Mouse (Mus musculus) spleen, adult 2 months (tissue): ENCODE results near the gene Nek8. TPM values are rescaled to one million over a fixed set of nuclear protein-coding genes. Genes with fewer than 3 reads are reported as not detected.

Experiments used
- DNase-seq, 2 experiments: peaks; one replicate each; pipeline versions ENCODE4 v3.0.0 to v3.0.0-alpha.2; 2012 to 2021; ENCODE audit warnings: low spot score in 2 of 2, low read depth in 1 of 2
- H3K27ac ChIP-seq: fragments of 200-500 bp; 2 replicates; pipeline ENCODE4 v1.5.1; 2012; ENCODE audit warnings: low read length, inconsistent platforms; ENCODE audit not compliant: insufficient read depth
- H3K27me3 ChIP-seq: fragments of 200-500 bp; 2 replicates; pipeline ENCODE4 v1.6.1; 2012; ENCODE audit warnings: mild to moderate bottlenecking, moderate library complexity, low read length, inconsistent platforms; ENCODE audit not compliant: control insufficient read depth, insufficient read depth
- H3K36me3 ChIP-seq: fragments of 200-500 bp; 2 replicates; pipeline ENCODE4 v1.6.1; 2012; ENCODE audit warnings: mild to moderate bottlenecking, low read length, inconsistent platforms; ENCODE audit not compliant: control insufficient read depth, insufficient read depth
- H3K4me1 ChIP-seq: fragments of 200-500 bp; 2 replicates; pipeline ENCODE4 v1.6.1; 2011; ENCODE audit warnings: inconsistent platforms; ENCODE audit not compliant: control insufficient read depth, insufficient read depth, insufficient read length
- H3K4me3 ChIP-seq: fragments of 200-500 bp; 2 replicates; pipeline ENCODE4 v1.5.1; 2011; ENCODE audit warnings: mild to moderate bottlenecking, inconsistent platforms; ENCODE audit not compliant: insufficient read depth, insufficient read length; ENCODE audit errors: extremely low read depth
- CTCF ChIP-seq: fragments of 200-500 bp; IDR thresholded peaks from 2 replicates; pipeline ENCODE4 v1.5.1; 2011; ENCODE audit warnings: mild to moderate bottlenecking, inconsistent platforms; ENCODE audit not compliant: insufficient read depth, insufficient read length, insufficient replicate concordance; ENCODE audit errors: extremely low read depth
- POLR2A ChIP-seq: fragments of 200-500 bp; IDR thresholded peaks from 2 replicates; pipeline ENCODE4 v1.6.1; 2011; ENCODE audit warnings: low read depth, low read length, inconsistent platforms
- WGBS: fragments of 180-500 bp; shearing (Covaris S2); methylation state at CpG from one replicate; pipeline ENCODE4 v1.1.7; 2018; 5-methylcytosine and 5-hydroxymethylcytosine counted together
- polyA plus RNA-seq: library from polyadenylated mRNA; depleted of rRNA; stranded (reverse); fragments of >200 nt; gene quantifications from 2 replicates; pipeline ENCODE4 v1.2.3, GENCODE M21; 2012; rRNA removed

The Nek8 gene
- polyA plus RNA-seq, 1 experiment: 17.6 TPM

DNA sequence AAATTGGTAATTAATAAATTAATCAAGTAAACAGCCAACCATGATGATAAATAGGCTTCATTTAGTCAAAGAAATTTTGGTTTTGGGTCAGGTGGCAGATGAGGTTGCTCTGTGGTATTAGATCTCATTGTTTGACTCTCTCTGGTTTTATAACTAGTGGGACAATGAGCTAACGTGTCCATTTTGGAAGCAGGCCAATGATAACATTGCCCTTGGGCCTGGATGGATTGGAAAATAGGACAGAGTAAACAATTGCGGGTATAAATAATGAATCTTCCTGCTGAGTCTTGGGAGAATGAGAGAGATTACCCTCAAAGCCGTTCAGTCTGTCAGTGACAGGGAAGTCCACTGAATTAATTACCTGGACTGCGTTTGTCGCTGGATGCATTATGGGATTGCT, 55.3 kb downstream of the Nek8 start:
- WGBS: 92% methylated on average over 5 of the region's 5 CpGs
- H3K27ac ChIP-seq: no peak overlapping the region
- H3K4me1 ChIP-seq: peaks cover 8% of the 10 kb centered on the region
- no peaks in the 10 kb centered on the region for H3K36me3 ChIP-seq
- H3K4me3 ChIP-seq: no peak overlapping the region
- H3K27me3 ChIP-seq: no peaks in the 10 kb centered on the region
- DNase-seq: no peak
- TF ChIP-seq POLR2A (no peak), CTCF (no peak)

DNA sequence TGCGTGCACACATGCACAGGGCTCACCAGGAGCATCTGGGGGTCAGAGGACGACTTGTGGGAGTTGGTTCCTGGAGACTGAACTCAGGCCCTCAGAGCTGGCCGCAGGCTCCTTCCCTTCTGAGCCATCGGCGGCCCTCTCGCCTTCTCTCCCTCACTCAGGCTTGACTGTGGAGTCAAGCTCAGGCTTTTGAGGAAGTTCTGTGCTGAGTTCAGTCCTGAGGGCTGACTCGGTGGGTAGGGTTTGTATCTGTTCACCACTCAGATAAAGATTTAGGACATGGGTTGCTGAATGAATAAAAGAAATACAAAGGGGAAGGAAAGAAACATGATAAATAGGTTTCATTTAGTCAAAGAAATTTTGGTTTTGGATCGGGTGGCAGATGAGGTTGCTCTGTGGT, 56.6 kb downstream of the Nek8 start:
- Histone ChIP-seq H3K36me3 (no peaks in the 10 kb centered on the region), H3K27ac (no peak overlapping the region), H3K4me1 (peaks cover 6% of the 10 kb centered on the region), H3K4me3 (no peak overlapping the region), H3K27me3 (no peaks in the 10 kb centered on the region)
- WGBS: 32% methylated on average over 8 of the region's 8 CpGs
- no peak for DNase-seq
- TF ChIP-seq POLR2A (no peak), CTCF (no peak)

DNA sequence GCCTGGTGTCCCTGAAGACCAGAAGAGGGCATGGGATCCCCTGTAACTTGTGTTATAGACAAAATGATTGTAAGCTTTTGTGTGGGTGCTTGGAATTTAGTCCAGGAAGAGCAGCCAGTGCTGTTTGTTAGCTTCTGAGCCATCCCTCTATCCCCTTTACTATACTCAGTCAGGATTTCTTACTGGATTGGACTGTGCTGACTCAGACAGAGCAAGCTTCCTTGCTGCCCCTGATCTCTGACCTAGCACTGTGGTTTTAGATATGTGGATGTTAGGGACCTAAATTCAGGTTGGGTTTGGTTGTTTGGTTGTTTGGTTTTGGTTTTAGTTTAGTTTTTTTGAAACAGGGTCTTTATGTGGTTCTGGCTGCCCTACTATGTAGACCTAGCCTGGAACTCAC, 58.0 kb downstream of the Nek8 start:
- H3K27ac ChIP-seq: no peak overlapping the region

DNA sequence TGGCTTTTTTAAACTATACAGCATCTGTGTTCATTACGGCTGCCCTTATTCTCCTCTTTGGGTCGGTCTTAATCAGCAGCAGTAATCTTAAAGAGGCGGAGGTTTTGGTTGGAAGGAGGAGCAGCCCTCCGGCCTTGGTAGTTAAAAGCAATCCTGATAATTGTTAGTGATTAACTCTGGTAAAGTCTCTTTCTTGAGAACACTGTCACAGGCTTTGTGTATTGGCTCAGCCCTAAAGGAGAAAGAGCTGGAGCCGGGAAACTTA, 60.4 kb downstream of the Nek8 start:
- TF ChIP-seq CTCF (no peak), POLR2A (no peak)
- Histone ChIP-seq H3K4me1 (peaks cover 6% of the 10 kb centered on the region), H3K27ac (no peak overlapping the region), H3K4me3 (no peak overlapping the region; the same call in 1 of the 2 replicates), H3K27me3 (no peaks in the 10 kb centered on the region), H3K36me3 (no peaks in the 10 kb centered on the region)
- 27% methylated on average over 5 of the region's 5 CpGs for WGBS
- DNase-seq: no peak

More for the DNA sequence above, 58.0 kb downstream of the Nek8 start:
- no peak for DNase-seq
- peaks cover 6% of the 10 kb centered on the region for H3K4me1 ChIP-seq
- no peaks in the 10 kb centered on the region for H3K27me3 ChIP-seq
- no peak overlapping the region for H3K4me3 ChIP-seq
- no peaks in the 10 kb centered on the region for H3K36me3 ChIP-seq
- TF ChIP-seq POLR2A: no peak
- no peak for TF ChIP-seq CTCF

Other genes with a start within 250 kb of the Nek8 start
- 0.02 TPM in 1 of 2 replicates, not detected in the other for gene Sez6, start 245.9 kb downstream of the Nek8 start, polyA plus RNA-seq
- gene Phf12, start 193.9 kb downstream of the Nek8 start, polyA plus RNA-seq: 65.4 and 74.9 TPM in 2 replicates
- 3.1 and 3.9 TPM in 2 replicates for gene Dhrs13, start 144.4 kb downstream of the Nek8 start, polyA plus RNA-seq
- 36.6 and 39.1 TPM in 2 replicates for gene Flot2, start 138.7 kb downstream of the Nek8 start, polyA plus RNA-seq
- gene Eral1, start 96.3 kb downstream of the Nek8 start, polyA plus RNA-seq: 21.4 and 27.0 TPM in 2 replicates
- 12.5 and 15.2 TPM in 2 replicates for gene Fam222b, start 82.0 kb downstream of the Nek8 start, polyA plus RNA-seq
- gene Traf4, start 11.1 kb downstream of the Nek8 start, polyA plus RNA-seq: 43.4 and 54.3 TPM in 2 replicates
- 10.4 and 16.9 TPM in 2 replicates for gene Tlcd1, start within 50 bp of the Nek8 start, polyA plus RNA-seq
- gene Rpl23a, start 6.9 kb upstream of the Nek8 start, polyA plus RNA-seq: 126 and 169 TPM in 2 replicates
- 10.8 and 15.6 TPM in 2 replicates for gene Rab34, start 11.8 kb upstream of the Nek8 start, polyA plus RNA-seq
- 0.19 and 0.20 TPM in 2 replicates for gene Proca1, start 16.7 kb upstream of the Nek8 start, polyA plus RNA-seq
- gene Sdf2, start 69.1 kb upstream of the Nek8 start, polyA plus RNA-seq: 59.1 and 60.7 TPM in 2 replicates
- 20.2 and 20.6 TPM in 2 replicates for gene Supt6, start 69.3 kb upstream of the Nek8 start, polyA plus RNA-seq
- 41.4 and 46.3 TPM in 2 replicates for gene 2610507B11Rik, start 85.1 kb upstream of the Nek8 start, polyA plus RNA-seq
- gene BC030499, start 114.2 kb upstream of the Nek8 start, polyA plus RNA-seq: 0.22 and 0.32 TPM in 2 replicates
- gene Spag5, start 124.9 kb upstream of the Nek8 start, polyA plus RNA-seq: 7.2 and 10.2 TPM in 2 replicates
- 3.6 and 4.4 TPM in 2 replicates for gene Aldoc, start 146.3 kb upstream of the Nek8 start, polyA plus RNA-seq
- 66.7 and 81.9 TPM in 2 replicates for gene Pigs, start 151.7 kb upstream of the Nek8 start, polyA plus RNA-seq
- gene Unc119, start 166.8 kb upstream of the Nek8 start, polyA plus RNA-seq: 66.6 and 81.6 TPM in 2 replicates
- not detected in 2 replicates for gene Foxn1, start 209.9 kb upstream of the Nek8 start, polyA plus RNA-seq
- gene Slc13a2, start 245.5 kb upstream of the Nek8 start, polyA plus RNA-seq: 0.28 and 0.41 TPM in 2 replicates